ENCODE assay signal across 34 mouse cellular contexts in genomic region chr13:54726131-54726530, GRCm38 (mm10). TPM values are rescaled to one million over a fixed set of nuclear protein-coding genes. Genes with fewer than 3 reads are reported as not detected.
DNase-seq lines count a peak whose midpoint lies in the region; ATAC-seq and TF ChIP-seq lines count a peak whose summit lies in the region.
"Had no signal": no experiment of that assay in that cellular context is flagged by ENCODE, and none has a peak within 500 bp of the region (broad histone marks: within the 10 kb centered on the region; RNA-seq: fewer than 3 reads in every experiment).

No protein-coding gene starts in this region.

- peak; percentile 47 for DNase-seq in adrenal gland, postnatal 14 days
- DNase-seq in adrenal gland, postnatal 25 days, result no peak
- peak; percentile 38 for DNase-seq in hindbrain, postnatal 0 days (ENCODE audit: low spot score)
- DNase-seq in hindbrain, embryonic 11.5 days (ENCODE audit: low spot score), result no peak
- peak; percentile 30 for DNase-seq in midbrain, embryonic 14.5 days
- DNase-seq in NIH3T3 (ENCODE audit: low read depth) (peak; percentile 19), liver (no peak)
- DNase-seq: adrenal gland, adult 8-10 months; B cell, adult 2 months; cerebellum, adult 11 months; cerebellum, adult 2 months; forebrain, postnatal 0 days; gastrocnemius, adult 2 months; gastrocnemius, postnatal 14 days; heart, adult 11 months; heart, postnatal 10 days; heart, postnatal 36 days; kidney, adult 18-20 months had no signal

- TF ChIP-seq CTCF in hindbrain, postnatal 0 days (IDR thresholded peaks at IDR 0.05; ENCODE audit: low read depth), result no peak

- H3K27me3 ChIP-seq in hindbrain, postnatal 0 days (ENCODE audit: insufficient read depth, low read length), result no peaks in the 10 kb centered on the region
- H3K27me3 ChIP-seq in hindbrain, embryonic 11.5 days (ENCODE audit: control insufficient read depth, insufficient read depth, low read length), result no peaks in the 10 kb centered on the region
- H3K27me3 ChIP-seq in midbrain, embryonic 14.5 days (ENCODE audit: control insufficient read depth, insufficient read depth, low read length), result no peaks in the 10 kb centered on the region
- no peaks in the 10 kb centered on the region for H3K27me3 ChIP-seq in midbrain, embryonic 15.5 days (replicated peaks)
- H3K27me3 ChIP-seq: embryonic facial prominence, embryonic 12.5 days; embryonic facial prominence, embryonic 15.5 days had no signal

- H3K27ac ChIP-seq in hindbrain, postnatal 0 days, result no peak overlapping the region
- no peak overlapping the region for H3K27ac ChIP-seq in hindbrain, embryonic 11.5 days (ENCODE audit: low read depth, low read length)
- no peak overlapping the region for H3K27ac ChIP-seq in midbrain, embryonic 14.5 days (replicated peaks; ENCODE audit: low read depth, low read length)
- H3K27ac ChIP-seq in midbrain, embryonic 15.5 days, result no peak overlapping the region
- H3K27ac ChIP-seq: embryonic facial prominence, embryonic 12.5 days; embryonic facial prominence, embryonic 15.5 days; gastrocnemius, adult 2 months; heart, embryonic 15.5 days; hindbrain, embryonic 10.5 days; hindbrain, embryonic 14.5 days had no signal

- no peak for ATAC-seq in hindbrain, postnatal 0 days
- no peak for ATAC-seq in hindbrain, embryonic 11.5 days (ENCODE audit: low FRiP score)
- ATAC-seq in midbrain, embryonic 14.5 days (ENCODE audit: low FRiP score, low TSS enrichment), result no peak
- ATAC-seq in midbrain, embryonic 15.5 days (replicated peaks), result no peak
- ATAC-seq: activated CD4-positive, CD25-positive, alpha-beta regulatory T cell, adult 4 months; forebrain, embryonic 14.5 days; forebrain, postnatal 0 days; inflammation-experienced regulatory T-cells, adult 6 months; intestine, embryonic 16.5 days had no signal

- H3K4me3 ChIP-seq in hindbrain, postnatal 0 days (ENCODE audit: low read length), result no peak overlapping the region
- no peak overlapping the region for H3K4me3 ChIP-seq in hindbrain, embryonic 11.5 days (ENCODE audit: low read depth, low read length)
- no peak overlapping the region for H3K4me3 ChIP-seq in midbrain, embryonic 14.5 days (replicated peaks; ENCODE audit: low read depth, low read length)
- no peak overlapping the region for H3K4me3 ChIP-seq in midbrain, embryonic 15.5 days
- H3K4me3 ChIP-seq: embryonic facial prominence, embryonic 12.5 days; embryonic facial prominence, embryonic 15.5 days; gastrocnemius, adult 2 months; heart, embryonic 12.5 days; heart, embryonic 15.5 days; hindbrain, embryonic 10.5 days had no signal

- no peak overlapping the region for H3K4me2 ChIP-seq in hindbrain, postnatal 0 days (ENCODE audit: low read depth, low read length)
- no peak overlapping the region for H3K4me2 ChIP-seq in hindbrain, embryonic 11.5 days (replicated peaks; ENCODE audit: low read depth, low read length)
- H3K4me2 ChIP-seq in midbrain, embryonic 14.5 days (ENCODE audit: low read length), result no peak overlapping the region
- no peak overlapping the region for H3K4me2 ChIP-seq in midbrain, embryonic 15.5 days
- H3K4me2 ChIP-seq: embryonic facial prominence, embryonic 12.5 days; embryonic facial prominence, embryonic 15.5 days; heart, embryonic 12.5 days; heart, embryonic 15.5 days; hindbrain, embryonic 14.5 days had no signal

- H3K9me3 ChIP-seq in hindbrain, postnatal 0 days (ENCODE audit: low read length), result no peaks in the 10 kb centered on the region
- no peaks in the 10 kb centered on the region for H3K9me3 ChIP-seq in hindbrain, embryonic 11.5 days (ENCODE audit: control insufficient read depth, low read length)
- H3K9me3 ChIP-seq in midbrain, embryonic 14.5 days (ENCODE audit: control insufficient read depth, low read length), result no peaks in the 10 kb centered on the region
- H3K9me3 ChIP-seq in midbrain, embryonic 15.5 days, result no peaks in the 10 kb centered on the region
- H3K9me3 ChIP-seq: embryonic facial prominence, embryonic 15.5 days; heart, embryonic 15.5 days had no signal

- 40% methylated on average over 11 of the region's 11 CpGs for WGBS in hindbrain, postnatal 0 days
- WGBS in hindbrain, embryonic 11.5 days, result 78% methylated on average over 11 of the region's 11 CpGs
- 73% methylated on average over 11 of the region's 11 CpGs for WGBS in midbrain, embryonic 14.5 days
- 69% methylated on average over 11 of the region's 11 CpGs for WGBS in midbrain, embryonic 15.5 days

- no peaks in the 10 kb centered on the region for H3K4me1 ChIP-seq in hindbrain, postnatal 0 days (ENCODE audit: insufficient read depth, low read length)
- no peaks in the 10 kb centered on the region for H3K4me1 ChIP-seq in hindbrain, embryonic 11.5 days (replicated peaks; ENCODE audit: control insufficient read depth, insufficient read depth, low read length)
- H3K4me1 ChIP-seq in midbrain, embryonic 14.5 days (ENCODE audit: control insufficient read depth, insufficient read depth, low read length), result no peaks in the 10 kb centered on the region
- H3K4me1 ChIP-seq in midbrain, embryonic 15.5 days, result no peaks in the 10 kb centered on the region
- H3K4me1 ChIP-seq: embryonic facial prominence, embryonic 12.5 days; embryonic facial prominence, embryonic 15.5 days; heart, embryonic 12.5 days; heart, embryonic 15.5 days had no signal

- no peak overlapping the region for H3K9ac ChIP-seq in hindbrain, postnatal 0 days (replicated peaks; ENCODE audit: low read length)
- H3K9ac ChIP-seq in hindbrain, embryonic 11.5 days (ENCODE audit: low read depth, low read length), result no peak overlapping the region
- no peak overlapping the region for H3K9ac ChIP-seq in midbrain, embryonic 14.5 days (replicated peaks; ENCODE audit: low read length)
- H3K9ac ChIP-seq in midbrain, embryonic 15.5 days, result no peak overlapping the region
- H3K9ac ChIP-seq: embryonic facial prominence, embryonic 12.5 days; embryonic facial prominence, embryonic 15.5 days; forebrain, postnatal 0 days; heart, embryonic 12.5 days; heart, embryonic 15.5 days; hindbrain, embryonic 14.5 days had no signal

- no peaks in the 10 kb centered on the region for H3K36me3 ChIP-seq in hindbrain, postnatal 0 days (ENCODE audit: insufficient read depth, low read length)
- no peaks in the 10 kb centered on the region for H3K36me3 ChIP-seq in hindbrain, embryonic 11.5 days (ENCODE audit: control insufficient read depth, insufficient read depth, low read length)
- H3K36me3 ChIP-seq in midbrain, embryonic 14.5 days (ENCODE audit: control insufficient read depth, insufficient read depth, low read length), result no peaks in the 10 kb centered on the region
- H3K36me3 ChIP-seq in midbrain, embryonic 15.5 days (replicated peaks), result no peaks in the 10 kb centered on the region
- H3K36me3 ChIP-seq: embryonic facial prominence, embryonic 12.5 days; embryonic facial prominence, embryonic 15.5 days; G1E; heart, embryonic 12.5 days; heart, embryonic 15.5 days; hindbrain, embryonic 10.5 days had no signal

RNA-seq across cellular contexts. Expression of gene Gprin1, which starts 23.5 kb away (rescaled TPM):
- 3.5 and 5.1 TPM in 2 replicates for total RNA-seq in adrenal gland, postnatal 14 days (2021)
- total RNA-seq in adrenal gland, postnatal 25 days (2021), result 3.9 and 4.1 TPM in 2 replicates
- 146 and 153 TPM in 2 replicates for total RNA-seq in hindbrain, postnatal 0 days (2014; rRNA removed)
- polyA plus RNA-seq in hindbrain, postnatal 0 days (2015; fragmentation: Nextera tagmentation; extraction: Ambion mirVana), result 18.3 and 19.9 TPM in 2 replicates
- 7.5 and 11.2 TPM in 2 replicates for polyA plus RNA-seq in hindbrain, embryonic 11.5 days (2014; fragmentation: Nextera tagmentation; extraction: Ambion mirVana)
- 19.1 and 29.4 TPM in 2 replicates for polyA plus RNA-seq in midbrain, embryonic 14.5 days (2014; fragmentation: Nextera tagmentation; extraction: Ambion mirVana)
- polyA plus RNA-seq in midbrain, embryonic 15.5 days (2015; fragmentation: Nextera tagmentation; extraction: Ambion mirVana), result 26.0 and 32.7 TPM in 2 replicates
- total RNA-seq: CH12.LX; gastrocnemius, adult 2 months; heart, postnatal 36 days had no signal
- polyA plus RNA-seq: activated CD4-positive, CD25-positive, alpha-beta regulatory T cell, adult 4 months; G1E; inflammation-experienced regulatory T-cells, adult 6 months had no signal

RNA-seq across cellular contexts. Expression of gene Cdhr2, which starts 24.9 kb away (rescaled TPM):
- 0.22 TPM in 1 of 2 replicates, not detected in the other for total RNA-seq in adrenal gland, postnatal 14 days (2021)
- total RNA-seq in adrenal gland, postnatal 25 days (2021), result not detected in 2 replicates
- total RNA-seq in hindbrain, postnatal 0 days (2014; rRNA removed), result 0.22 and 0.37 TPM in 2 replicates
- polyA plus RNA-seq in hindbrain, postnatal 0 days (2015; fragmentation: Nextera tagmentation; extraction: Ambion mirVana), result 0.35 and 0.41 TPM in 2 replicates
- not detected in 2 replicates for polyA plus RNA-seq in hindbrain, embryonic 11.5 days (2014; fragmentation: Nextera tagmentation; extraction: Ambion mirVana)
- 0.22 and 0.23 TPM in 2 replicates for polyA plus RNA-seq in midbrain, embryonic 14.5 days (2014; fragmentation: Nextera tagmentation; extraction: Ambion mirVana)
- 0.15 and 0.30 TPM in 2 replicates for polyA plus RNA-seq in midbrain, embryonic 15.5 days (2015; fragmentation: Nextera tagmentation; extraction: Ambion mirVana)
- total RNA-seq: adrenal gland, adult 8-10 months; CH12.LX; G1E; gastrocnemius, adult 2 months; gastrocnemius, postnatal 14 days; heart, postnatal 10 days; heart, postnatal 36 days had no signal
- polyA plus RNA-seq: embryonic facial prominence, embryonic 15.5 days; forebrain, embryonic 11.5 days; G1E; inflammation-experienced regulatory T-cells, adult 6 months had no signal

RNA-seq across cellular contexts. Expression of gene Rnf44, which starts 32.4 kb away (rescaled TPM):
- 112 and 118 TPM in 2 replicates for total RNA-seq in adrenal gland, postnatal 14 days (2021)
- total RNA-seq in adrenal gland, postnatal 25 days (2021), result 109 and 134 TPM in 2 replicates
- total RNA-seq in hindbrain, postnatal 0 days (2014; rRNA removed), result 73.1 and 74.8 TPM in 2 replicates
- 48.8 and 60.1 TPM in 2 replicates for polyA plus RNA-seq in hindbrain, postnatal 0 days (2015; fragmentation: Nextera tagmentation; extraction: Ambion mirVana)
- 99.1 and 115 TPM in 2 replicates for polyA plus RNA-seq in hindbrain, embryonic 11.5 days (2014; fragmentation: Nextera tagmentation; extraction: Ambion mirVana)
- polyA plus RNA-seq in midbrain, embryonic 14.5 days (2014; fragmentation: Nextera tagmentation; extraction: Ambion mirVana), result 78.6 and 88.1 TPM in 2 replicates
- polyA plus RNA-seq in midbrain, embryonic 15.5 days (2015; fragmentation: Nextera tagmentation; extraction: Ambion mirVana), result 92.2 and 97.3 TPM in 2 replicates

RNA-seq across cellular contexts. Expression of gene Sncb, which starts 40.3 kb away (rescaled TPM):
- 0.96 and 2.5 TPM in 2 replicates for total RNA-seq in adrenal gland, postnatal 14 days (2021)
- 0.91 and 1.6 TPM in 2 replicates for total RNA-seq in adrenal gland, postnatal 25 days (2021)
- 96.8 and 111 TPM in 2 replicates for total RNA-seq in hindbrain, postnatal 0 days (2014; rRNA removed)
- 202 and 222 TPM in 2 replicates for polyA plus RNA-seq in hindbrain, postnatal 0 days (2015; fragmentation: Nextera tagmentation; extraction: Ambion mirVana)
- polyA plus RNA-seq in hindbrain, embryonic 11.5 days (2014; fragmentation: Nextera tagmentation; extraction: Ambion mirVana), result 2.3 and 2.5 TPM in 2 replicates
- polyA plus RNA-seq in midbrain, embryonic 14.5 days (2014; fragmentation: Nextera tagmentation; extraction: Ambion mirVana), result 37.5 and 53.7 TPM in 2 replicates
- 56.0 and 56.4 TPM in 2 replicates for polyA plus RNA-seq in midbrain, embryonic 15.5 days (2015; fragmentation: Nextera tagmentation; extraction: Ambion mirVana)
- total RNA-seq: CH12.LX; G1E; gastrocnemius, adult 2 months; heart, postnatal 10 days; heart, postnatal 36 days had no signal
- polyA plus RNA-seq: G1E; heart, embryonic 15.5 days had no signal

RNA-seq across cellular contexts. Expression of gene Eif4e1b, which starts 57.7 kb away (rescaled TPM):
- not detected in 2 replicates for total RNA-seq in adrenal gland, postnatal 14 days (2021)
- not detected in 2 replicates for total RNA-seq in adrenal gland, postnatal 25 days (2021)
- not detected in 2 replicates for total RNA-seq in hindbrain, postnatal 0 days (2014; rRNA removed)
- polyA plus RNA-seq in hindbrain, postnatal 0 days (2015; fragmentation: Nextera tagmentation; extraction: Ambion mirVana), result not detected in 2 replicates
- polyA plus RNA-seq in hindbrain, embryonic 11.5 days (2014; fragmentation: Nextera tagmentation; extraction: Ambion mirVana), result not detected in 2 replicates
- not detected in 2 replicates for polyA plus RNA-seq in midbrain, embryonic 14.5 days (2014; fragmentation: Nextera tagmentation; extraction: Ambion mirVana)
- not detected in 2 replicates for polyA plus RNA-seq in midbrain, embryonic 15.5 days (2015; fragmentation: Nextera tagmentation; extraction: Ambion mirVana)
- total RNA-seq: adrenal gland, adult 8-10 months; CH12.LX; forebrain, postnatal 0 days; gastrocnemius, adult 2 months; gastrocnemius, postnatal 14 days; gastrocnemius, postnatal 4 days; heart, postnatal 10 days; heart, postnatal 36 days had no signal
- polyA plus RNA-seq: activated CD4-positive, CD25-positive, alpha-beta regulatory T cell, adult 4 months; cerebellum, adult 2 months; embryonic facial prominence, embryonic 12.5 days; embryonic facial prominence, embryonic 15.5 days; forebrain, embryonic 11.5 days; forebrain, embryonic 14.5 days; forebrain, postnatal 0 days; frontal cortex, adult 2 months; G1E; heart, embryonic 12.5 days; heart, embryonic 15.5 days; hindbrain, embryonic 10.5 days; hindbrain, embryonic 14.5 days; inflammation-experienced regulatory T-cells, adult 6 months; intestine, embryonic 16.5 days had no signal

Comparison
In these comparisons a context has a peak if more than half of its experiments do, and no peak if none do; other contexts are left out.
1. DNase-seq: peak in adrenal gland, postnatal 14 days (single experiment), hindbrain, postnatal 0 days (single experiment), midbrain, embryonic 14.5 days (single experiment) and NIH3T3 (single experiment); none in adrenal gland, postnatal 25 days (single experiment), hindbrain, embryonic 11.5 days (single experiment) and liver (single experiment).